Mouse (Mus musculus) MEL (cell line): ENCODE measurements around the gene Wasf2.

Source experiments
- CTCF ChIP-seq, 3 experiments: IDR thresholded peaks in 2 of 3; conservative IDR thresholded peaks in 1 of 3; 2 replicates each; pipeline ENCODE4 v1.5.1; 2011 to 2012; ENCODE audit warnings: low read length in 3 of 3, low read depth in 2 of 3, mild to moderate bottlenecking in 2 of 3, improper control_type of control experiment in 1 of 3, inconsistent platforms in 1 of 3, mixed read lengths in 1 of 3, moderate library complexity in 1 of 3; ENCODE audit not compliant: control insufficient read depth in 1 of 3, insufficient read depth in 1 of 3, poor library complexity in 1 of 3, severe bottlenecking in 1 of 3
- MXI1 ChIP-seq: IDR thresholded peaks from 2 replicates; pipeline ENCODE4 v1.6.1; 2011; ENCODE audit warnings: mild to moderate bottlenecking, low read depth, low read length, improper control_type of control experiment
- POLR2A ChIP-seq, 2 experiments: IDR thresholded peaks; 2 replicates each; pipeline ENCODE4 v1.6.1; 2011 to 2012; ENCODE audit warnings: low read length in 2 of 2, mild to moderate bottlenecking in 2 of 2, control low read depth in 1 of 2, improper control_type of control experiment in 1 of 2, low read depth in 1 of 2, moderate library complexity in 1 of 2; ENCODE audit not compliant: control insufficient read depth in 1 of 2, insufficient read depth in 1 of 2, poor library complexity in 1 of 2
- ZC3H11A ChIP-seq: IDR thresholded peaks from 2 replicates; pipeline ENCODE4 v1.6.1; 2012; ENCODE audit warnings: low read depth, mild to moderate bottlenecking, inconsistent platforms, low read length, improper control_type of control experiment

DNA sequence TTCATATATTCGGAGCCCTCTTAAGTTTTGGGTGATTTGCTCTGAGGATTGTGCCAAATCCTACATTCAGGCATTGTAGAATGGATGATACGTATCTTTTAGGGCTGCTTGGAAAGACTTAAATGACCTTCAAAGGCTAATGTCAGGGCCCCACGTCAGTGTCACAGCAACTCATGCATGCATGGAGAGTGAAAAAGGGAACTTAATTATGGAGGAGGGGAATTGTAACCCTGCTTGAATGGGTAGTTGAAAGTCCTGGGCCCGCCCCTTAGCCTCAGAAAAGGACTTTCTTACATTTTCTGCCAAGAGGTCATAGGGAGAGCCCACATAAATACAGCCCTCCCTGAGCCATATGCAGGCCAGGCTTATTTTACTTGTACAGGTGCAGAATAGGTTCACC lies 29.3 kb downstream of the Wasf2 start:
- TF ChIP-seq MXI1 (peak; percentile 56), POLR2A (IDR thresholded peaks at IDR 0.05; ENCODE audit: control insufficient read depth in 1 of 2, insufficient read depth in 1 of 2, low read depth in 1 of 2, low read length in 2 of 2, poor library complexity in 1 of 2) (no peak), ZC3H11A (no peak), CTCF (IDR thresholded peaks at IDR 0.05 in 2 of 3, conservative IDR thresholded peaks at IDR 0.05 in 1 of 3; ENCODE audit: control insufficient read depth in 1 of 3, insufficient read depth in 1 of 3, low read depth in 2 of 3, low read length in 3 of 3, poor library complexity in 1 of 3, severe bottlenecking in 1 of 3) (no peak)
